Mouse (Mus musculus) E14TG2a.4 (cell line): ENCODE measurements around the gene Actr8.

Experiments
- H3K27me3 ChIP-seq: 2 replicates; pipeline ENCODE4 v1.6.1; 2014; ENCODE audit warnings: low read length, control low read depth; ENCODE audit not compliant: insufficient read depth
- H3K36me3 ChIP-seq: 2 replicates; pipeline ENCODE4 v1.6.1; 2014; ENCODE audit warnings: low read length, control low read depth; ENCODE audit not compliant: insufficient read depth
- H3K4me1 ChIP-seq: replicated peaks from 2 replicates; pipeline ENCODE4 v1.6.1; 2014; ENCODE audit warnings: low read depth, low read length, control low read depth
- H3K4me3 ChIP-seq: replicated peaks from 2 replicates; pipeline ENCODE4 v1.5.1; 2014; ENCODE audit warnings: mild to moderate bottlenecking, low read length
- H3K9me3 ChIP-seq: 2 replicates; pipeline ENCODE4 v1.6.1; 2014; ENCODE audit warnings: low read length, control low read depth
- CTCF ChIP-seq: conservative IDR thresholded peaks from 2 replicates; pipeline ENCODE4 v1.5.1; 2014; ENCODE audit warnings: low read length
- NANOG ChIP-seq: IDR thresholded peaks from 2 replicates; pipeline ENCODE4 v1.6.1; 2014; ENCODE audit warnings: borderline replicate concordance, low read length, mixed read lengths
- POU5F1 ChIP-seq: IDR thresholded peaks from 2 replicates; pipeline ENCODE4 v1.6.1; 2014; ENCODE audit warnings: low read length, borderline replicate concordance

The Actr8 gene

GRCm38 (mm10) chr14:29950805-29951204, 27.3 kb upstream of the Actr8 start:
- peak; percentile 72; the same call in 1 of the 2 replicates for TF ChIP-seq NANOG
- TF ChIP-seq POU5F1: no peak
- peaks cover 14% of the 10 kb centered on the region for H3K36me3 ChIP-seq
- peak overlapping the region; percentile 41 for H3K4me3 ChIP-seq
- no peaks in the 10 kb centered on the region for H3K27me3 ChIP-seq
- H3K4me1 ChIP-seq: peaks cover 53% of the 10 kb centered on the region
- H3K9me3 ChIP-seq: peaks cover 19% of the 10 kb centered on the region; the same call in 1 of the 2 replicates

- H3K9me3 ChIP-seq: peaks cover 14% of the 10 kb centered on the region
- peaks cover 6% of the 10 kb centered on the region for H3K4me1 ChIP-seq
These were observed 20.7 kb upstream of the Actr8 start for GRCm38 (mm10) chr14:29957393-29957792.

GRCm38 (mm10) chr14:29967611-29968010, 10.5 kb upstream of the Actr8 start:
- H3K4me3 ChIP-seq: peak overlapping the region; percentile 98
- H3K4me1 ChIP-seq: peaks cover 51% of the 10 kb centered on the region
- peaks cover 3% of the 10 kb centered on the region for H3K9me3 ChIP-seq
- TF ChIP-seq CTCF (no peak), POU5F1 (no peak)
- H3K27me3 ChIP-seq: no peaks in the 10 kb centered on the region
- peaks cover 43% of the 10 kb centered on the region for H3K36me3 ChIP-seq

More at GRCm38 (mm10) chr14:29957393-29957792, 20.7 kb upstream of the Actr8 start:
- TF ChIP-seq NANOG (no peak), CTCF (no peak), POU5F1 (no peak)
- Histone ChIP-seq H3K27me3 (no peaks in the 10 kb centered on the region), H3K36me3 (peaks cover 5% of the 10 kb centered on the region; the same call in 1 of the 2 replicates), H3K4me3 (no peak overlapping the region)

- Histone ChIP-seq H3K4me1 (peaks cover 51% of the 10 kb centered on the region), H3K4me3 (peak within 1 kb of the TSS; percentile 98), H3K9me3 (no peaks in the 10 kb centered on the region), H3K27me3 (no peaks in the 10 kb centered on the region), H3K36me3 (peaks cover 46% of the 10 kb centered on the region)
- TF ChIP-seq POU5F1 (no peak), NANOG (no peak), CTCF (no peak)
These were observed 9.9 kb upstream of the Actr8 start, which contains the start of gene Selenok for GRCm38 (mm10) chr14:29968075-29968821. Selenok (plus strand) TSS chr14:29968308.

- TF ChIP-seq CTCF (no peak), NANOG (no peak), POU5F1 (no peak)
- Histone ChIP-seq H3K27me3 (no peaks in the 10 kb centered on the region), H3K9me3 (no peaks in the 10 kb centered on the region), H3K4me3 (no peak overlapping the region), H3K36me3 (peaks cover 60% of the 10 kb centered on the region), H3K4me1 (peaks cover 41% of the 10 kb centered on the region)
These were observed 6.7 kb upstream of the Actr8 start for GRCm38 (mm10) chr14:29971446-29971845.

GRCm38 (mm10) chr14:29971993-29972392, 6.1 kb upstream of the Actr8 start:
- Histone ChIP-seq H3K9me3 (no peaks in the 10 kb centered on the region), H3K4me1 (peaks cover 35% of the 10 kb centered on the region), H3K4me3 (no peak overlapping the region), H3K27me3 (no peaks in the 10 kb centered on the region), H3K36me3 (peaks cover 60% of the 10 kb centered on the region)
- TF ChIP-seq NANOG (no peak), CTCF (no peak), POU5F1 (no peak)

- H3K4me1 ChIP-seq: peaks cover 30% of the 10 kb centered on the region
- no peaks in the 10 kb centered on the region for H3K9me3 ChIP-seq
- peaks cover 54% of the 10 kb centered on the region for H3K36me3 ChIP-seq
- TF ChIP-seq CTCF (no peak), POU5F1 (no peak), NANOG (no peak)
- H3K4me3 ChIP-seq: no peak overlapping the region
- H3K27me3 ChIP-seq: no peaks in the 10 kb centered on the region
These were observed 1.2 kb upstream of the Actr8 start for GRCm38 (mm10) chr14:29976927-29977326.

GRCm38 (mm10) chr14:29980447-29981205, 2.5 kb downstream of the Actr8 start:
- TF ChIP-seq CTCF (peak; percentile 40), POU5F1 (no peak), NANOG (no peak)
- peaks cover 28% of the 10 kb centered on the region for H3K4me1 ChIP-seq
- no peak overlapping the region for H3K4me3 ChIP-seq
- no peaks in the 10 kb centered on the region for H3K27me3 ChIP-seq
- H3K36me3 ChIP-seq: peaks cover 58% of the 10 kb centered on the region
- H3K9me3 ChIP-seq: no peaks in the 10 kb centered on the region
